Mouse (Mus musculus): ENCODE results near the gene Dusp2.

Dusp2 gene

DNA sequence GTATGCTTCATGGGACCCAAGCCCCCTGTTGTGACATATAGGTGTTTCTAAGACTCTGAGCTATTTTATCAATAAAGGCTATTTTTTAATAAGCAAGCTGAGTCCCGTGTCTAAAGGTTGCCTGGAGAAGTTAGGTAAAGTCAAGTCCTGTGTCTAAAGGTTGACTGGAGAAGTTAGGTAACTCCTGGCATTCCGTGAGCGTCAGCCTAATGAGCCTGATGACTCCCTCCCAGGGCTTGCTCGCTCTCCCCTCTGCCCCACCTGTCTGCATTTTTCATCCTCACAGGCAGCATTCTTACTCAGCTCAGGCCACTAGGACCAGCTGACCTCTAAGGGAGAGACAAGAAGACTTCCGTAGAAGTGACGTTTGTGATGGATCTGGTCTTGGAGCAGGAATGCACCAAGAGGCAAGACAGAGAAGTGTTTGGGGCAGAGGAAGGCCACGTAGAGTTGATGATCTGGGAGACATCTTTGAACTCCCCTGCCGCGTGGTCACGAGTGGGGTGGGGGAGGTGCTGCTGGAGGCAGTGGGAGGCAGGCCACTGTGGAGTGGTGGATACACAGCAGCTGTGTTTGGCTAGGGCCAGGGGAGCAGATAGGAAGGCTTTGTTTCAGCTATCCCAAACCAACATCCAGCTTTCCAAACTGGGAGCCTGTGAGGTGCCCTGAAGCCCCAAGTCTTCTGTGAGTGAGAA is 31.3 kb downstream of the Dusp2 start:
- no peak for DNase-seq (ENCODE audit: low spot score in 2 of 2)

DNA sequence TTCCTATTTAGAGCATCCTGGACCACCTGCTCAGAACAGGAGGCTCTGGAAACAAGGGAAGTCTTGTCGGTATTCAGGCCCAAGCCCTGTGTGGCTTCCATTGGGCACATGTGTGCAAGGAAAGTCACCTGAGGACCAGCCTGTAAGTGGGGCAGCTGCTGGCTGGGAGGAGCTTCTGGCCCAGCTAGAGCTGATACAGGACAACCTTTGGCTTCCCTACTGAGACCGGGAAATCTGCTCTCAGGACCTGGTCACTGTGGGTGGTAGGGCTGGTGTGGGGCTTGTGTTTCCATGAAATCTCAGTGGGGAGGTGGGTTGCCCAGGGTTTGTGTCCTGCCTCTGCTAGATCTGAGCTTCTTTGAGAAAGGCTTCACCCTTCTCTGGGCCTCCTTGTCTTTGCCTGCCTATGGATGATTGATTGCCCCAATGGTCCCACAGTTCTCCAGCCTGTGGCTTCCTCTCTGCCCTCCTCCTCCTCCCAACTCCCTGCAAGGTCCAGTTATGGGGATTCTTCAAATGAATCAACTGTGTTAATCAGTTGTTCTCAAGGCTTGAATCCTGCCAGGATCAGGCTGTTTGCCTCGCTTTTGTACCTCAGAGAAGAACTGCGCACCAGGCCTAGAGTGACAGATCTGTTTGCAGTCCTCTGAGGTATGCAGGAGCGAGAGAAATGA is 33.9 kb downstream of the Dusp2 start:
- DNase-seq (ENCODE audit: low spot score in 2 of 2): no peak

DNA sequence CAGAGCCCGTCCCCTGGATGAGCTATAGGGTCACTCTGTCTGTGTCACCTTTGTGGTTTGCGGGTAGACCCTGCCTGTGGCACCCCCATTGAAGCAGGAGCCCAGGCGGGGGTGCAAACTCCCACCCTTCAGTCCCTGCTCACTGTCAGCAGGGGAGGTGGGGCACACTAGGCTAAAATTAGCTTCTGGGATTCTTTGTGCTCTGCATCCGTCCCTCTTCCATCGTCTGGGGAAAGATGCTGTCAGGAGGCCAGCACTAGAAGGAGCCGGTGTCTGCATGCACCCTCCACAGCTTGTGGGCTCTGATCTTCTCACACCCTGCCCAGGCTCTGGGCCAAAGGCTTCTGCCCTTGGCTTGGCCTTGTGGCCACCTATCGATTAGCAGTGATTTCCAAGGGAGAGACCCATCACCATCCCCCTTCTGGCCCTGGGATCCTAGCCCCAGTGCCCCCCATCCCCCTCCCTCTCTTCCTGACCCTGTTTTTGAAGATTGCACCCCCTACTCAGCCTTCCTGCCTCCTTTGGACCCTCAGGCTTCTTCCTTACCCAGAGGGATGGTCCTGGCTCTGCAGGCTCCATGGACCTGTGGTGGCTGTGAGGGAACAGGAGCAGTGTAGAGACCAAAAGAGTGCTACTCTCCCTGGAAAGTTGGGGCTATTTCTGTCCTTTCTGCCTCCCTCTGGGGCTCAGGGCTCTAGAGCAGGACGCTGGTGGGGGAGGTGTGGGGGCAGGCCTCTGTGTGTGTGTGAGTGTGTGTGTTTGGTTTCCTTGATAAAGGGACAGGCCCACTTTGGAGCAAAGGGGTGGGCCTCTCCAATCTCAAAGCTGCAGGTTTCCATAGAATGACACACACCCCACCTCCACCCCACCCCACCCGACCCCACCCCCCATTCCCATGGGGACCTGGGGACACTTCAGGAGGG is 34.9 kb downstream of the Dusp2 start:
- no peak for DNase-seq (ENCODE audit: low spot score in 2 of 2)

DNA sequence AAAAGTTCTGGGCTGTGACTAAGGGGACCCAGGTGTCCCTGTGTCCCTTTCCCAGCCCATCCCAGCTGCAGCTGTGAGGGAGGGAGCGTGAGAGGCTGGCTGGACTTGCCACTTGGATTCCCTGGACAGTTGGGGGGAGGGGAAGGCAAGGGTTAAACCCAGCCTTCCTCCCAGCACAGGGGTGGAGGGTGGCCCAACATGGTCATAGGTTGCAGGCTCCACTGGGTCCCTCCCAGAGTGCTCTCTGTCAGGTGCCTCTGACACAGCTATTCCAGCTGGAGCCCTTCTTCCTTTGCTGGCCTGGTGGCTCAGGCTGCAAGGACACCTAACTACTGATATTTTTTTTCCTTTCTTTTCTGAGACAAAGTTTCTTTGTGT is 35.5 kb downstream of the Dusp2 start:
- no peak for DNase-seq (ENCODE audit: low spot score in 2 of 2)

DNA sequence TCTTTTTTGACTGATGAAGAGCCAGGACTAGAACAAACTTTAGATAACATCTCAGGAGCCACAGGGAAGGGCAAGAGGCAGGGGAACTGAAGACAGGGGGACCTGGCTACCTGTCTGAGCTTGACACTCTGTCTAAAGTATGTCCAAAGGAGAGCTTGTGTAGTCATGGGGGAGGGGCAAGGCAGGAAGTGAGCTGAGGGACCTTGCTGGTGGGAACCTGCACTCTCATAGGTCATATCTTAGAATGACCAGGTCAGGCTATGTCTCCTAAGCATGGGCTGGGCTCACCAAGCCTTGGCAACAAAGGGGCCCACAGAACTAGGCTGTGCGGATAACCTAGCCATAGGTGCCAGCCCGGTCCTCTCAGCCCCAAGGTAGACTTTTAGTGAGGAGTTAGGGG is 36.1 kb downstream of the Dusp2 start:
- DNase-seq (ENCODE audit: low spot score in 2 of 2): no peak

DNA sequence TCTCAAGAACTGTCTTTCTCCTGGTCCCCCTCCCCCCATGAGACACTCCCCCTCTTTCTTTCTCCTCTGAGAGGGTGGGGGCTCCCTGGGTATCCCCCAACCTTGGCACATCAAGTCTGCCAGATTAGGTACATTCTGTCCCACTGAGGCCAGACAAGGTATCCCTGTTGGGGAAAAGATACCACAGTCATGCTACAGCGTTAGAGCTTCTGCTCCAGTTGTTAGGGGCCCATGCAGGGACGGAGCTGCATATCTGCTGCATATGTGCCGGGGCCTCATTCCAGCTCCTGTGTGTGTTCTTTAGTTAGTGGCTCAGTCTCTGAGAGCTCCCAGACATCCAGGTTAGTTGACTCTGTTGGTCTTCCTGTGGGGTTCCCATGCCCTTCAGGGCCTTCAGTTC is 38.2 kb downstream of the Dusp2 start:
- no peak for DNase-seq (ENCODE audit: low spot score in 2 of 2)

DNA sequence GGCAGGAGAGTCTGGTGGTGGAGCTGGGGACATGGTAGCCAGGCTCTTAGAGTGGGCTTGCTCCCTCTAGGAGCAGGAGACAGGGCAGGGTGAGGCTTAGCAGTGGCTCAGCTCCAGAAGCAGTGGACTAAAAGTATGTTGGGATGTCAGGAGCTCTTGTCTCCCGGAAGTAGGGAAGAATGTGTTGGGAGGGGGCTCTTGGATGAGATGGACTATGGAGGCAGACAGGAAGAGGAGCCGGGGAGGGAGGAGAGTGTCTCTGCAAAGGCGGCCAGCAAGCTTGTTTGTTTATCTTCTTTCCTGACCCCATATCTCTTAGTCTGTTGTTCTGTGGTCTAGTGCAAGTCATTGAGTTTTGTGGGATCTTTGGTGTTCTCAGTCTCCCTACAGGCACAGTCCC is 39.1 kb downstream of the Dusp2 start:
- no peak for DNase-seq (ENCODE audit: low spot score in 2 of 2)

DNA sequence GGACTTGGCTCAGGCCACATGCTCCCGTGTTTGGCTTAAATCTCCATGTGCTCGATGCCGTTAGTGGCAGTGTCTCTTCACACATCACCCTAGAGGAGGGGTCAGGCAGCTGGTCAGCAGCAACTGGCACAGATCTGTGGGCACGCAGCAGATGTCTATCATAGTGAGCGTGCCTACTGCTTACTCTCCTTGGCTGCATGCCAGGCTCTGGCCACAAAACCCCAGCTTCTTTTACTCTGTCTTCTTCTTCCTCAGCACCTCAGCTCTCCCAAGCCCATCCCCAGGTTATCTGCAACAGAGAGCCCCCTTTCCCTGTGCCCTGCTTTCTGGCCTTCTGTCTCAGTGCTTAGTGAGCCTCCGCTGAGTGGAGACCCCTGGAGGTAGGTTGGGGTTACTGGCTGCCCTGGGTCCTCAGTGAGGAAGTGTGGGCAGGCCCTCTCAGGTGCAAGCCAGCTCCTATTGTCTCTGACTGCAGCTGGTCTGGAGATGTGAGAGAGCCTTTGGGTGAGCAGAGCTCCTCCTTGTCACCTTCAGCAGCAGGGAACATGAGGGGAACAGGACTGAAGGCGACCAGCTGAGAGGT is 39.9 kb downstream of the Dusp2 start:
- no peak for DNase-seq (ENCODE audit: low spot score in 2 of 2)

DNA sequence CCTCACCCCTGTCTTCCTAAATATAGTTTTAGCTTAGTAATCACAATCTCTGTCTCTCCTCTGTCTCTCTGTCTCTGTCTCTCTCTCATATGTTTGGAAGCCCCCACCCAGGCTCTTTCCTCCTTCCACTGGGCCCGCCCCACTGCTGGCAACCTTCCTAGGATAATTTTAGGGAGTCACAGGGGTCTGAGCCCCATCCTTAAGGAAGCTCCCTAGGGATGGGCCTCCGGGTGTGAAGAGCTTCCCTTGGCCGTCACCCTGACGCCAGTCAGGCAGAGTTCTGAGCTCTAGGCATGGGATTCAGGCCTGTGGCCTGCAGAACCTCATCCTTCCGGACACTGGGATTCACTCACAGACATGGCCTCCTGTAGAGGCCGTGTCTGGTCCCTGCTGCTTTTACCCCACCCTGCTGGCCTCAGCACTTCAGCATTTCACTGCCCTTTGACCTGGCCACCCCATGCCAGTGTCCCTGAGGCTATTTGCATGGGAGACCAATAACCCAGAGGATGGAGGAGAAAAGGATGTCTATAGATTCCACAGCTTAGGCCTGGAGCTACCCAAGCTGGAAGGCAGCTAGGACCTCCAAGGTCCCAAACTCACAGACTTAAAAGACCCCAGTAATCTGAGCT is 40.6 kb downstream of the Dusp2 start:
- no peak for DNase-seq (ENCODE audit: low spot score in 2 of 2)

DNA sequence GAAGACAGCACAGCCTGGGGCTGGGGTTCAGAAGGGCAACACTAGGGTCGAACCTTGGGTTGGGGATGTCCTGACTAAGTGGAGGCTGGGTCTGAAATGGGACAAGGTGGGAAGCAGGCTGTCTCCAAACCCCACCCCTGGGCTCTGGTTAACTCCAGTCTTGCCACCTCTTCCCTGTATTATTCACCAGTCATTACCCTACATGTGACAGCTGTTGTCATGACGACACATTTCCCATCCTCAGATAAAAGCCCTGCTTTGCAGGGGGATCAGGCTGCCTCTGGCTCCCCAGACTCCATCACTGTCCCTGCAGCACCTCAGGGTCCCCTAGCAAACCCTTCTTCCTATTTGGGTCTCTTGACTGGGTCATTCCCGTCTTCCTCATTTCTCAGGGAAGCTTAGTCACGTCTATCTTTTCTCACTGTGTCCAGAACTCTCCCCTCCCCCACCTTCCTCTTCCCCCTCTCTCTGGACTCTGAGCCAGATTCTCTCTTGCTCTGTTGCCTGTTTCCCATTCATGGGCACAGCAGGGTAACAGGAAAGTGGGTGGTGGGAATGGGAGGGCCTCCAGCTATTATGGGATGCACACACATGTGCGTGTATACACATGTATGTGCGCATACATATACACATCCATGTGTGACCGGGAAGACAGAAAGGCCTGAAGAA is 42.1 kb downstream of the Dusp2 start:
- no peak for DNase-seq (ENCODE audit: low spot score in 2 of 2)

DNA sequence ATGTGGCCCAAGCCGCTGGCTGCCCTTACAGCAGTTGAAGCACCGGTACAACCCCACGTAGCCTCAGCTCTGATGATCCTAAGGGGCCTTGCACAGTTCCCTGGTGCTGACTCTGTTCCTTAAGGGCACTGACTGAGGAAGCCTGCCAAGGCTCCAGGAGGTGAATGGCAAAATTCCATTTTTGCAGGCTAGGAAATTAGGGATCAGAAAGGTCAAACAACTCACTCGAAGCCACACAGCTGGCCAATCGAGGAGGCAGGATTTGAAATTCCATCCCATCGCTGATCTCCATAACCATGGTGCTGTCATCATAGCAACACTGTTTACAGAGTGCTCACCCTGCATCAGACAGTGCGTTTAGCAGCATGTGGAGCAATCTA is 42.6 kb downstream of the Dusp2 start:
- DNase-seq (ENCODE audit: low spot score in 2 of 2): no peak

DNA sequence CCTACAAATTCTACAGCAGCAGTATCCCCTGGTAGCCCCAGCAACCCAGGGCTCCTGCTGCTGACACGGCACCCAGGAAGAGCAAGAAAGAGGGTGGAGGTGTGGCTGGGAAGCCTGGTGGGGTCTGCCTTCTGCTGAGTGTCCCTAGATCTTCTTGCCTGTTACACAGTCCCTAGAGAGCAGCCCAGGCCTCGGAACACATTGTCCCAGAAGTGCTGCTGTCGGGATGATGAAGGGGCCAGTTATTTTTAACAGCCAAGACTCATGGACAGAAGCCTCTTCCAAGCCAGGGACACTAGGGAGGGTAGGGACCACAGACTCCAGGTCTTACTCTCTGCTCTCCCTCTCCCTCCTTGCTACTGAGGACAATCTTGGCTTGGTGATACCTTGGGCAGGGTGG is 43.3 kb downstream of the Dusp2 start:
- no peak for DNase-seq (ENCODE audit: low spot score in 2 of 2)

DNA sequence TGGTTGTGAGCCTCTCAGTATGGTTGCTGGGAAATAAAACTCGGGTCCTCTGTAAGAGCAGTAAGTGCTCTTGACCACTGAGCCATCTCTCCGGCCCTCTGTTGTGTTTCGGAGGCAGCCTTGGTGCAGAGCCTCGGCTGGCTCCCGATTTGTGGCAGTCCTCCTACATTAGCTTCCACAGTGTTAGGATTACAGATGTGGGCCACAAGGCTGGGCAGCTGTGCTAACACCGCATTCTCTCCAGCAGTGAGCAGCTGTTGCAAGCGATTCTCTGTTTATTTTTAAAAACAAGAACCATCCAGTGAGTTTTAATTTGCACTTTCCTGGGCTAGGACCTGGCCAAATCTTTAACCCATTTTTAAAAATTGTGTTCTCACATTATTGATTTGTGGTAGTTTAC is 47.9 kb downstream of the Dusp2 start:
- no peak for DNase-seq (ENCODE audit: low spot score in 2 of 2)

DNA sequence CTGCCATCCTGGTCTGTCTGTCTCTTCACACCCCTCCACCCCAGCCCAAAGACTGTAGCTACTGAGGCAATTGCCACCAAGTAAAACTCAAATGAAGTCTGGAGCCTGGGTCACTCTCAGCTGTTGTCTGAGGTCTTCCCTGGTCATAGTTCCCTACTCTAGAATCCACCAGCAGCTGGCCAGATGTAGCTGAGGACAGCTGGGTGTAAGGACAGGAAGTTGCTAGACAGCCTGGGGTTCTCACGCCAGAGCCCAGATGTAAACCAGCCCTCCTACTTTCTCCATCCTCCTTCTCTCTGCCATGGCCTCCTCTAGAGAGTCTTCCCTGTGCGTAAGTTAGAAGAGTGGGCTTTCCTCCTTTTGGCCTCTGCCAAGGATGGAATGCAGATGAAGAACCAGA is 51.6 kb downstream of the Dusp2 start:
- DNase-seq (ENCODE audit: low spot score in 2 of 2): no peak
